ENCODE assay signal across 9 mouse cellular contexts in genomic region chr11:101225331-101226064, GRCm38 (mm10). TPM values are rescaled to one million over a fixed set of nuclear protein-coding genes. Genes with fewer than 3 reads are reported as not detected.
A peak's percentile ranks its signal among the peaks of the same experiment; 100 is the strongest.
DNase-seq lines count a peak whose midpoint lies in the region; ATAC-seq lines count a peak whose summit lies in the region.
"Had no signal": no experiment of that assay in that cellular context is flagged by ENCODE, and none has a peak within 500 bp of the region (broad histone marks: within the 10 kb centered on the region; RNA-seq: fewer than 3 reads in every experiment).

No protein-coding gene starts in this region.

- H3K27ac ChIP-seq in kidney, embryonic 16.5 days (ENCODE audit: low read length), result peak overlapping the region; percentile 82
- peak overlapping the region; percentile 69 for H3K27ac ChIP-seq in embryonic facial prominence, embryonic 13.5 days
- H3K27ac ChIP-seq in limb, embryonic 10.5 days, result peak overlapping the region; percentile 89

- 15% methylated on average over 25 of the region's 25 CpGs for WGBS in kidney, embryonic 16.5 days
- WGBS in embryonic facial prominence, embryonic 13.5 days, result 17% methylated on average over 25 of the region's 25 CpGs
- 21% methylated on average over 25 of the region's 25 CpGs for WGBS in limb, embryonic 10.5 days

- H3K9me3 ChIP-seq in kidney, embryonic 16.5 days (ENCODE audit: low read length), result no peaks in the 10 kb centered on the region
- H3K9me3 ChIP-seq in embryonic facial prominence, embryonic 13.5 days, result no peaks in the 10 kb centered on the region
- H3K9me3 ChIP-seq in limb, embryonic 10.5 days (replicated peaks), result no peaks in the 10 kb centered on the region

- peak overlapping the region; percentile 75 for H3K4me2 ChIP-seq in kidney, embryonic 16.5 days (replicated peaks; ENCODE audit: low read depth, low read length)
- peak overlapping the region; percentile 77 for H3K4me2 ChIP-seq in embryonic facial prominence, embryonic 13.5 days

- peaks cover 43% of the 10 kb centered on the region for H3K4me1 ChIP-seq in kidney, embryonic 16.5 days (ENCODE audit: insufficient read depth, low read length)
- H3K4me1 ChIP-seq in embryonic facial prominence, embryonic 13.5 days, result peaks cover 32% of the 10 kb centered on the region
- H3K4me1 ChIP-seq in limb, embryonic 10.5 days, result peaks cover 28% of the 10 kb centered on the region

- peak overlapping the region; percentile 74 for H3K4me3 ChIP-seq in kidney, embryonic 16.5 days (ENCODE audit: low read length)
- H3K4me3 ChIP-seq in embryonic facial prominence, embryonic 13.5 days, result peak overlapping the region; percentile 84
- peak overlapping the region; percentile 87 for H3K4me3 ChIP-seq in limb, embryonic 10.5 days

- ATAC-seq in kidney, embryonic 16.5 days (ENCODE audit: low FRiP score, low TSS enrichment), result no peak
- ATAC-seq in embryonic facial prominence, embryonic 13.5 days (ENCODE audit: insufficient number of reproducible peaks, insufficient read depth, low FRiP score, low TSS enrichment, low read depth), result no peak

- H3K27me3 ChIP-seq in kidney, embryonic 16.5 days (ENCODE audit: insufficient read depth, low read length), result no peaks in the 10 kb centered on the region
- no peaks in the 10 kb centered on the region for H3K27me3 ChIP-seq in embryonic facial prominence, embryonic 13.5 days
- no peaks in the 10 kb centered on the region; the same call in 1 of the 2 replicates for H3K27me3 ChIP-seq in limb, embryonic 10.5 days (ENCODE audit: low read depth, poor library complexity, severe bottlenecking)

- no peaks in the 10 kb centered on the region for H3K36me3 ChIP-seq in kidney, embryonic 16.5 days (ENCODE audit: insufficient read depth, low read length)
- H3K36me3 ChIP-seq in embryonic facial prominence, embryonic 13.5 days, result peaks cover 3% of the 10 kb centered on the region; the same call in 1 of the 2 replicates
- no peaks in the 10 kb centered on the region for H3K36me3 ChIP-seq in limb, embryonic 10.5 days

- intact Hi-C loops in gastrocnemius, postnatal 36 days (cut with DNase I), result no loop called here

- H3K9ac ChIP-seq in kidney, embryonic 16.5 days (replicated peaks; ENCODE audit: low read length), result peak overlapping the region; percentile 81
- peak overlapping the region; percentile 84 for H3K9ac ChIP-seq in embryonic facial prominence, embryonic 13.5 days

- DNase-seq in kidney, adult 11 months, result no peak
- DNase-seq in limb, embryonic 10.5 days (ENCODE audit: low spot score), result no peak
- DNase-seq in naive thymus-derived CD4-positive, alpha-beta T cell, adult 2 months (ENCODE audit: low read depth), result peak; percentile 22
- DNase-seq in gastrocnemius, adult 8-10 months (ENCODE audit: low spot score in 2 of 2), result no peak
- no peak for DNase-seq in gastrocnemius, postnatal 36 days
- DNase-seq in adrenal gland, postnatal 4 days (ENCODE audit: low spot score in 2 of 2), result no peak

RNA-seq across cellular contexts. Expression of gene Ezh1, which starts 0.8 kb away (rescaled TPM):
- 25.1 and 29.5 TPM in 2 replicates for polyA plus RNA-seq in kidney, embryonic 16.5 days (2015; fragmentation: Nextera tagmentation; extraction: Ambion mirVana)
- polyA plus RNA-seq in embryonic facial prominence, embryonic 13.5 days (2015; fragmentation: Nextera tagmentation; extraction: Ambion mirVana), result 16.9 and 19.8 TPM in 2 replicates
- polyA plus RNA-seq in limb, embryonic 10.5 days (2016; fragmentation: Nextera tagmentation; extraction: Ambion mirVana), result 10.1 and 13.6 TPM in 2 replicates
- 10 to 100 TPM; 24.3 to 31.0 (median 26.2) TPM for total RNA-seq in gastrocnemius, adult 8-10 months (2022)
- 10 to 100 TPM; 20.5 to 23.8 TPM for total RNA-seq in gastrocnemius, postnatal 36 days (2021)
- total RNA-seq in adrenal gland, postnatal 4 days (2021), result 10 to 100 TPM; 38.8 to 40.3 TPM

RNA-seq across cellular contexts. Expression of gene Ramp2, which starts 20.3 kb away (rescaled TPM):
- 246 and 270 TPM in 2 replicates for polyA plus RNA-seq in kidney, embryonic 16.5 days (2015; fragmentation: Nextera tagmentation; extraction: Ambion mirVana)
- 84.9 and 92.3 TPM in 2 replicates for polyA plus RNA-seq in embryonic facial prominence, embryonic 13.5 days (2015; fragmentation: Nextera tagmentation; extraction: Ambion mirVana)
- 54.2 and 61.5 TPM in 2 replicates for polyA plus RNA-seq in limb, embryonic 10.5 days (2016; fragmentation: Nextera tagmentation; extraction: Ambion mirVana)
- total RNA-seq in gastrocnemius, adult 8-10 months (2022), result 10 to 100 TPM; 19.3 to 28.6 (median 25.4) TPM
- total RNA-seq in gastrocnemius, postnatal 36 days (2021), result 10 to 100 TPM; 35.3 to 38.3 TPM
- total RNA-seq in adrenal gland, postnatal 4 days (2021), result 10 to 100 TPM; 85.7 to 96.0 TPM
- total RNA-seq: neutrophil, adult 5-6 weeks had no signal

RNA-seq across cellular contexts. Expression of gene Vps25, which starts 28.0 kb away (rescaled TPM):
- polyA plus RNA-seq in kidney, embryonic 16.5 days (2015; fragmentation: Nextera tagmentation; extraction: Ambion mirVana), result 154 TPM in 2 replicates
- polyA plus RNA-seq in embryonic facial prominence, embryonic 13.5 days (2015; fragmentation: Nextera tagmentation; extraction: Ambion mirVana), result 106 and 118 TPM in 2 replicates
- 118 and 127 TPM in 2 replicates for polyA plus RNA-seq in limb, embryonic 10.5 days (2016; fragmentation: Nextera tagmentation; extraction: Ambion mirVana)
- total RNA-seq in gastrocnemius, adult 8-10 months (2022), result 10 to 100 TPM; 44.9 to 48.1 (median 47.2) TPM
- 10 to 100 TPM; 36.2 to 39.4 TPM for total RNA-seq in gastrocnemius, postnatal 36 days (2021)
- total RNA-seq in adrenal gland, postnatal 4 days (2021), result 100 to 1,000 TPM; 106 to 111 TPM

RNA-seq across cellular contexts. Expression of gene Wnk4, which starts 34.9 kb away (rescaled TPM):
- 30.5 and 39.5 TPM in 2 replicates for polyA plus RNA-seq in kidney, embryonic 16.5 days (2015; fragmentation: Nextera tagmentation; extraction: Ambion mirVana)
- polyA plus RNA-seq in embryonic facial prominence, embryonic 13.5 days (2015; fragmentation: Nextera tagmentation; extraction: Ambion mirVana), result 9.8 and 10.9 TPM in 2 replicates
- 4.7 and 6.2 TPM in 2 replicates for polyA plus RNA-seq in limb, embryonic 10.5 days (2016; fragmentation: Nextera tagmentation; extraction: Ambion mirVana)
- under 1 TPM in 3 of 4 experiments, not detected in 1; 0.12 to 0.49 (median 0.32) TPM for total RNA-seq in gastrocnemius, adult 8-10 months (2022)
- under 1 TPM; 0.10 to 0.15 TPM for total RNA-seq in gastrocnemius, postnatal 36 days (2021)
- 10 to 100 TPM in 1 of 2 experiments, 1 to 10 TPM in 1; 3.8 to 20.0 TPM for total RNA-seq in adrenal gland, postnatal 4 days (2021)

RNA-seq across cellular contexts. Expression of gene Ccr10, which starts 50.3 kb away (rescaled TPM):
- polyA plus RNA-seq in kidney, embryonic 16.5 days (2015; fragmentation: Nextera tagmentation; extraction: Ambion mirVana), result 0.50 and 0.76 TPM in 2 replicates
- 0.15 and 0.27 TPM in 2 replicates for polyA plus RNA-seq in embryonic facial prominence, embryonic 13.5 days (2015; fragmentation: Nextera tagmentation; extraction: Ambion mirVana)
- not detected in 2 replicates for polyA plus RNA-seq in limb, embryonic 10.5 days (2016; fragmentation: Nextera tagmentation; extraction: Ambion mirVana)
- not detected for total RNA-seq in gastrocnemius, adult 8-10 months (2022)
- not detected for total RNA-seq in gastrocnemius, postnatal 36 days (2021)
- total RNA-seq in adrenal gland, postnatal 4 days (2021), result under 1 TPM in 1 of 2 experiments, not detected in 1; 0.22 TPM
- total RNA-seq: neutrophil, adult 5-6 weeks had no signal
